Mouse (Mus musculus) midbrain, embryonic 14.5 days (tissue): Measurements from ENCODE around the gene Cdk6. TPM values are rescaled to one million over a fixed set of nuclear protein-coding genes. Genes with fewer than 3 reads are reported as not detected.
A peak's percentile ranks its signal among the peaks of the same experiment; 100 is the strongest.

ENCODE experiments used
- ATAC-seq: fragments of 200-750 bp; cut with Nextera tagmentation; 2 replicates; pipeline ENCODE4 v1.8.0; 2017; ENCODE audit warnings: moderate number of reproducible peaks, moderate library complexity; ENCODE audit not compliant: low FRiP score, low TSS enrichment
- DNase-seq: peaks from one replicate; pipeline ENCODE4 v3.0.0-alpha.2; 2015
- H3K27ac ChIP-seq: fragments of 300-500 bp; sonication (generic); replicated peaks from 2 replicates; pipeline ENCODE4 v1.5.1; 2014; ENCODE audit warnings: mild to moderate bottlenecking, low read depth, low read length, moderate library complexity
- H3K27me3 ChIP-seq: fragments of 300-500 bp; sonication (generic); 2 replicates; pipeline ENCODE4 v1.6.1; 2014; ENCODE audit warnings: low read length, control low read depth, mixed read lengths; ENCODE audit not compliant: control insufficient read depth, insufficient read depth
- H3K36me3 ChIP-seq: fragments of 300-500 bp; sonication (generic); 2 replicates; pipeline ENCODE4 v1.6.1; 2014; ENCODE audit warnings: low read length, control low read depth; ENCODE audit not compliant: control insufficient read depth, insufficient read depth
- H3K4me1 ChIP-seq: fragments of 300-500 bp; sonication (generic); 2 replicates; pipeline ENCODE4 v1.6.1; 2014; ENCODE audit warnings: mild to moderate bottlenecking, antibody characterized with exemption, low read length, control low read depth; ENCODE audit not compliant: control insufficient read depth, insufficient read depth
- H3K4me2 ChIP-seq: fragments of 300-500 bp; sonication (generic); 2 replicates; pipeline ENCODE4 v1.6.1; 2014; ENCODE audit warnings: mild to moderate bottlenecking, low read length, moderate library complexity
- H3K4me3 ChIP-seq: fragments of 300-500 bp; sonication (generic); replicated peaks from 2 replicates; pipeline ENCODE4 v1.5.1; 2014; ENCODE audit warnings: low read depth, low read length
- H3K9ac ChIP-seq: fragments of 300-500 bp; sonication (generic); replicated peaks from 2 replicates; pipeline ENCODE4 v1.6.1; 2014; ENCODE audit warnings: mild to moderate bottlenecking, low read length, moderate library complexity
- H3K9me3 ChIP-seq: fragments of 300-500 bp; sonication (generic); 2 replicates; pipeline ENCODE4 v1.6.1; 2016; ENCODE audit warnings: low read length, control low read depth, mixed read lengths; ENCODE audit not compliant: control insufficient read depth
- WGBS: fragments of 180-500 bp; shearing (Covaris S2); extraction: QIAGEN DNeasy Blood & Tissue Kit; methylation state at CpG from one replicate; pipeline ENCODE4 v1.1.7; 2014; 5-methylcytosine and 5-hydroxymethylcytosine counted together
- polyA plus RNA-seq: library from polyadenylated mRNA; unstranded; fragments of >200 nt; fragmentation: Nextera tagmentation; extraction: Ambion mirVana; gene quantifications from 2 replicates; pipeline ENCODE4 v1.2.1, GENCODE M21; 2014

Cdk6 gene
- polyA plus RNA-seq, 1 experiment from 2014 or later: 15.9 TPM

GRCm38 (mm10) chr5:3392856-3393255 is 51.6 kb downstream of the Cdk6 start:
- H3K9me3 ChIP-seq: no peaks in the 10 kb centered on the region
- no peak for DNase-seq
- WGBS: 87% methylated on average over 3 of the region's 3 CpGs
- no peak overlapping the region for H3K9ac ChIP-seq
- H3K27me3 ChIP-seq: no peaks in the 10 kb centered on the region
- H3K4me2 ChIP-seq: no peak overlapping the region
- H3K27ac ChIP-seq: no peak overlapping the region
- H3K4me3 ChIP-seq: no peak overlapping the region
- peaks cover 16% of the 10 kb centered on the region for H3K4me1 ChIP-seq
- no peak for ATAC-seq
- H3K36me3 ChIP-seq: no peaks in the 10 kb centered on the region

- no peaks in the 10 kb centered on the region for H3K9me3 ChIP-seq
- WGBS: 92% methylated on average over 7 of the region's 7 CpGs
- ATAC-seq (no peak), DNase-seq (no peak)
- no peaks in the 10 kb centered on the region for H3K27me3 ChIP-seq
- no peak overlapping the region for H3K4me3 ChIP-seq
- H3K9ac ChIP-seq: no peak overlapping the region
- no peak overlapping the region for H3K4me2 ChIP-seq
- H3K4me1 ChIP-seq: peaks cover 16% of the 10 kb centered on the region
- H3K36me3 ChIP-seq: no peaks in the 10 kb centered on the region
- no peak overlapping the region for H3K27ac ChIP-seq
Measured at GRCm38 (mm10) chr5:3394145-3394544, 52.9 kb downstream of the Cdk6 start.

GRCm38 (mm10) chr5:3395020-3395419 is 53.7 kb downstream of the Cdk6 start:
- Histone ChIP-seq H3K4me2 (peak overlapping the region; percentile 28; the same call in 1 of the 2 replicates), H3K4me3 (no peak overlapping the region), H3K27ac (peak overlapping the region; percentile 45; the same call in 1 of the 2 replicates), H3K27me3 (no peaks in the 10 kb centered on the region), H3K36me3 (no peaks in the 10 kb centered on the region), H3K4me1 (peaks cover 16% of the 10 kb centered on the region), H3K9me3 (no peaks in the 10 kb centered on the region), H3K9ac (no peak overlapping the region)
- DNase-seq (peak; percentile 56), ATAC-seq (peak; percentile 74; the same call in 1 of the 2 replicates)
- WGBS: 7% methylated on average over 6 of the region's 6 CpGs

GRCm38 (mm10) chr5:3396214-3396613 is 54.9 kb downstream of the Cdk6 start:
- H3K4me1 ChIP-seq: peaks cover 16% of the 10 kb centered on the region
- DNase-seq (no peak), ATAC-seq (no peak)
- H3K4me3 ChIP-seq: no peak overlapping the region
- no peaks in the 10 kb centered on the region for H3K36me3 ChIP-seq
- no peak overlapping the region for H3K9ac ChIP-seq
- 90% methylated on average over 6 of the region's 6 CpGs for WGBS
- H3K27ac ChIP-seq: no peak overlapping the region
- no peaks in the 10 kb centered on the region for H3K27me3 ChIP-seq
- H3K4me2 ChIP-seq: no peak overlapping the region
- H3K9me3 ChIP-seq: no peaks in the 10 kb centered on the region

- WGBS: 74% methylated on average over 11 of the region's 11 CpGs
- Histone ChIP-seq H3K27me3 (no peaks in the 10 kb centered on the region), H3K9ac (no peak overlapping the region), H3K36me3 (no peaks in the 10 kb centered on the region), H3K4me2 (no peak overlapping the region), H3K9me3 (no peaks in the 10 kb centered on the region), H3K4me1 (peaks cover 16% of the 10 kb centered on the region), H3K27ac (no peak overlapping the region), H3K4me3 (no peak overlapping the region)
- no peak for DNase-seq
- no peak for ATAC-seq
Measured at GRCm38 (mm10) chr5:3396910-3397575, 55.8 kb downstream of the Cdk6 start.

GRCm38 (mm10) chr5:3399784-3400494 is 58.7 kb downstream of the Cdk6 start:
- no peak overlapping the region for H3K9ac ChIP-seq
- H3K27ac ChIP-seq: no peak overlapping the region
- WGBS: 61% methylated on average over 7 of the region's 7 CpGs
- ATAC-seq (0 out of 2 replicates have a peak, but pooled peaks have one; percentile 34), DNase-seq (no peak)
- H3K9me3 ChIP-seq: no peaks in the 10 kb centered on the region
- H3K36me3 ChIP-seq: no peaks in the 10 kb centered on the region
- H3K27me3 ChIP-seq: no peaks in the 10 kb centered on the region
- H3K4me3 ChIP-seq: no peak overlapping the region
- H3K4me1 ChIP-seq: peaks cover 9% of the 10 kb centered on the region
- H3K4me2 ChIP-seq: no peak overlapping the region

- ATAC-seq (no peak), DNase-seq (peak; percentile 38)
- H3K4me2 ChIP-seq: no peak overlapping the region
- H3K27me3 ChIP-seq: no peaks in the 10 kb centered on the region
- H3K27ac ChIP-seq: no peak overlapping the region
- H3K9me3 ChIP-seq: no peaks in the 10 kb centered on the region
- WGBS: 47% methylated on average over 6 of the region's 6 CpGs
- no peaks in the 10 kb centered on the region for H3K36me3 ChIP-seq
- H3K4me1 ChIP-seq: no peaks in the 10 kb centered on the region
- H3K9ac ChIP-seq: no peak overlapping the region
- no peak overlapping the region for H3K4me3 ChIP-seq
Measured at GRCm38 (mm10) chr5:3405102-3405501, 63.8 kb downstream of the Cdk6 start.

GRCm38 (mm10) chr5:3405503-3405902 is 64.2 kb downstream of the Cdk6 start:
- Histone ChIP-seq H3K27ac (no peak overlapping the region), H3K9ac (no peak overlapping the region), H3K4me2 (no peak overlapping the region), H3K9me3 (no peaks in the 10 kb centered on the region), H3K4me1 (no peaks in the 10 kb centered on the region), H3K4me3 (no peak overlapping the region), H3K36me3 (no peaks in the 10 kb centered on the region), H3K27me3 (no peaks in the 10 kb centered on the region)
- ATAC-seq: no peak
- no peak for DNase-seq
- WGBS: 72% methylated on average over 6 of the region's 6 CpGs

- WGBS: 88% methylated on average over 9 of the region's 9 CpGs
- Histone ChIP-seq H3K9ac (no peak overlapping the region), H3K4me1 (no peaks in the 10 kb centered on the region), H3K4me3 (no peak overlapping the region), H3K4me2 (no peak overlapping the region), H3K9me3 (no peaks in the 10 kb centered on the region), H3K27me3 (no peaks in the 10 kb centered on the region), H3K27ac (no peak overlapping the region), H3K36me3 (no peaks in the 10 kb centered on the region)
- no peak for DNase-seq
- ATAC-seq: no peak
Measured at GRCm38 (mm10) chr5:3407926-3408325, 66.6 kb downstream of the Cdk6 start.
